Mouse (Mus musculus) lung, adult 2 months (tissue): ENCODE results near the gene Vmn2r90.

Experiments
- CTCF ChIP-seq: fragments of 200-500 bp; IDR thresholded peaks from 2 replicates; pipeline ENCODE4 v1.5.1; 2011; ENCODE audit warnings: mild to moderate bottlenecking, low read length, control low read depth; ENCODE audit not compliant: insufficient read depth
- POLR2A ChIP-seq: fragments of 200-500 bp; IDR thresholded peaks from 2 replicates; pipeline ENCODE4 v1.6.1; 2011; ENCODE audit warnings: low read depth, mild to moderate bottlenecking, control low read depth, low read length, borderline replicate concordance; ENCODE audit errors: extremely low read depth

GRCm38 (mm10) chr17:17764206-17764605 lies 60.7 kb downstream of the Vmn2r90 start:
- TF ChIP-seq CTCF (no peak), POLR2A (no peak)
